Mouse (Mus musculus) frontal cortex, postnatal 25 days (tissue): Measurements from ENCODE around the gene Kcnrg.

Experiments used
- DNase-seq, 2 experiments: peaks; one replicate each; pipeline ENCODE4 v3.0.0; 2022; ENCODE audit warnings: low spot score in 2 of 2

The Kcnrg gene

DNA sequence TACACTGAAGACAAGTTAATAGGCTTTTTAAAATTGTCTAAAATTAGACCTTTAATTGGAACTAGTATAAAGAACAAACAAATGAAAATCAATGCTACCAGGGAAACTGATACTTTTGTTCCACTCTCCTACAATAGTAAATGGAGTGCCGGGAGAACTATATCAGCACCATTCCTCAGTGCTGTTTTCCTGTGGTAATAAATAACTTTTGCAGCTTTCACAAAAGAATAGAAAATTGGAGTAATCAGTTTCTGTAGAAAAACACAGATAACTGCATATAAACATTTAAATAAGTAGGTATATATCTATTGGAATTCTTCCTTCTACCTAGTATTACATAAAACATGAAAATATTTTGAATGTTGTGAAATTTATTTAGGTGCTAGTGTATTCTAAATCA, 38.3 kb downstream of the Kcnrg start:
- DNase-seq = no peak

- DNase-seq = peak; percentile 7 to 13
Measured at GRCm38 (mm10) chr14:61647182-61647880, 40.1 kb downstream of the Kcnrg start.

DNA sequence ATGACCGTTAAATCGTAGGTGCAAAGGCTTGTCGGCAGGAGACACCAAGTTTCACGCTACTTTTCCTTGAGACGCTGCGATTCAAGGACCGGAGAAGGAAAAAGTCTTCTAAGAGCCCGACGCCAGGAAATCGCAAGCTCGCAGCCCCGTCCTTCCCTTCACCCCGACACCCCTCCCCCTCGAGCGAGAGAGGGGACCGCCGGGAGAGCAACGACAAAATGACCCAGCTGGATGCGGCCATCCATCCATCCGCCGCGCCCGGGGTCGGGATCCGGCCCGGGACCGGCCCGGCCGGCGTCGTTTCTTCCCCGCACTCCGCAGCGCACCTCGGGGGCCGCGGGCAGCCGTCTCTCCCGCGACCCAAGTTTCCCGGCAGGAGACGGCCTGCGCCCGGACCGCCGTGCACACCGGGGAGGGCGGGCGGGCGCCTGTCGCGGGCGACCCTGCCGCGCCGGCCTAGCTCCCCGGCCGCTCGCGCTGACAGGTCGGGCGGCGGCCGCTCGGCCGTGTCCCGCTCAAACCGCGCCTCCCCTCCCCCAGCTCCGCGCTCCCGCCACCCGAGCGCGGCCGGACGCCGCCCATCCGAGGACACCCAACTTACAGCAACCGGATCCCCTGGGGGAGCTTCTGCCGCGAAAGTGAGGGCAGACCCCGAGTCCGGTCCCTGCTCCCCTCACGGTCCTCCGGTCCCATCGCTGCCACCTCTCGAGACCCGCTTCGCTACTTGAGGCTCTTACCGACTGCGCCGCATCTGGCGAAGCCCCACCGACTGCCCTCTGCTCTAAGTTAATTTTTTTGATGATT, 40.8 kb downstream of the Kcnrg start:
- DNase-seq = peak; percentile 20 to 31

GRCm38 (mm10) chr14:61648685-61649504, 41.6 kb downstream of the Kcnrg start:
- peak; percentile 83 to 90 for DNase-seq

DNA sequence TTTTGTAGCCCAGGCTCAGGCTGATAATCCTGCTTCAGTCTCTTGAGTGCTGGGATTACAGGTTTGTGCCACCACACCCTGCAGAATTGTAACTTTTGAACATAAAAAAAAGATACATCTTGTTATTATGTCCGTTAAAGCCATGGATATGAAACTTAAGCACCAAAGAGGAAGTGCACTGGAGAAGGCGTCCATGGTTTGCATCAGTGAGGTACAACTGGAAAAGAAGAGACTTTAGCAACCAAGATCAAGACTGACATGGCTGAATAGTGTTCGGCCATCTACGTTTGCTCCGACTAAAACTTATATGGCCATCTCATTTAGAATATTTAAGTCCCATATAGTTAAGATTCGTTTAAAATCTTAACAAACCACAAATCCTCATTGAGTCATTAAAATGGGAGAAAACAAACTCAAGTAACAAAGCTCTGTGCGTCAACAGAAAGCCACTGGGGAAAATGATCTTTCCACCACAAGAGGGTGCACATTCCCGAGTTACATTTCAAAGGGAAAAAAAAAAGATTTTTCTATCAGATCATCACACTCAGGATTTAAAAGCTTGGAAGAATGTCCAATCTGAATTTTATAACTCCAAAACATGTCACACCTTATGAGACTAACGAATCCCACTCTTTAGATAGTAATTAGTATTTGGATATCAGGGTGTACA, 43.2 kb downstream of the Kcnrg start:
- no peak for DNase-seq

GRCm38 (mm10) chr14:61656469-61656868, 49.2 kb downstream of the Kcnrg start:
- DNase-seq = no peak

- no peak for DNase-seq
Measured at GRCm38 (mm10) chr14:61661496-61661895, 54.2 kb downstream of the Kcnrg start.

DNA sequence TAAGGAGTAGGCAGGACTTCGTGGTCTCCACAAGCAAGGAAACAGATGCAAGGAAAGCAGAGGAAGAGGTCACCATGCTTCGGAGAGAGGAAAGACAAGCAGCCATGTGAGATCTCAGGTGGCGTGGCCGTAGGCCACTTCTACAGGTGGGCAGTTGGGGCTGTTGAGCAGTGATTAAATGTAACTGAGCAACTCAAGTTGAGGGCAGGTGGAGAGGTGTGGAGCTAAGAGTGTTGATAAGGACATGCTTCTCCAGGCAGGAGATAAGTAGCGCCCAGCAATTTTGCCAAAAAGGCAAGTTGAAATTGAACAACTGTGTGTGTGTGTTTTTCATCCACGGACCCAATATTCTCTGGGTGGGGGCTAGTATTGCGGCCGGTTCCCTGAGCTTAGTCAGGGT, 55.0 kb downstream of the Kcnrg start:
- DNase-seq = no peak
